Mouse (Mus musculus): Measurements from ENCODE around the gene Slc16a6. TPM values are rescaled to one million over a fixed set of nuclear protein-coding genes. Genes with fewer than 3 reads are reported as not detected.

Gene Slc16a6
- polyA plus RNA-seq, 1 experiment from 2014 or later, result 7.3 TPM

GRCm38 (mm10) chr11:109470170-109470569 is 3.2 kb downstream of the Slc16a6 start:
- H3K27ac ChIP-seq (ENCODE audit: low read depth), result no peak overlapping the region
- H3K9ac ChIP-seq (ENCODE audit: low read length), result no peak overlapping the region
- peaks cover 10% of the 10 kb centered on the region; the same call in 1 of the 2 replicates for H3K27me3 ChIP-seq (replicated peaks; ENCODE audit: control insufficient read depth, insufficient read depth, low read length)
- no peak overlapping the region for H3K4me2 ChIP-seq (ENCODE audit: low read length)
- no peaks in the 10 kb centered on the region for H3K9me3 ChIP-seq (ENCODE audit: control insufficient read depth, low read length)
- no peak for DNase-seq (ENCODE audit: low spot score)
- no peak overlapping the region for H3K4me3 ChIP-seq (ENCODE audit: low read depth, low read length)
- 65% methylated on average over 9 of the region's 9 CpGs for WGBS
- H3K36me3 ChIP-seq (ENCODE audit: control insufficient read depth, insufficient read depth, low read length), result no peaks in the 10 kb centered on the region
- no peaks in the 10 kb centered on the region; the same call in 1 of the 2 replicates for H3K4me1 ChIP-seq (replicated peaks; ENCODE audit: control insufficient read depth, insufficient read depth, low read length)
- no peak for ATAC-seq (replicated peaks; ENCODE audit: low FRiP score, low TSS enrichment, low read depth)

GRCm38 (mm10) chr11:109468133-109468532 is 5.3 kb downstream of the Slc16a6 start:
- 77% methylated on average over 5 of the region's 5 CpGs for WGBS
- Histone ChIP-seq H3K36me3 (ENCODE audit: control insufficient read depth, insufficient read depth, low read length) (no peaks in the 10 kb centered on the region), H3K27ac (ENCODE audit: low read depth) (no peak overlapping the region), H3K27me3 (replicated peaks; ENCODE audit: control insufficient read depth, insufficient read depth, low read length) (peaks cover 10% of the 10 kb centered on the region; the same call in 1 of the 2 replicates), H3K9me3 (ENCODE audit: control insufficient read depth, low read length) (no peaks in the 10 kb centered on the region), H3K4me2 (ENCODE audit: low read length) (no peak overlapping the region), H3K9ac (ENCODE audit: low read length) (no peak overlapping the region), H3K4me3 (ENCODE audit: low read depth, low read length) (no peak overlapping the region), H3K4me1 (replicated peaks; ENCODE audit: control insufficient read depth, insufficient read depth, low read length) (no peaks in the 10 kb centered on the region; the same call in 1 of the 2 replicates)
- DNase-seq (ENCODE audit: low spot score) (no peak), ATAC-seq (replicated peaks; ENCODE audit: low FRiP score, low TSS enrichment, low read depth) (no peak)

- DNase-seq (ENCODE audit: low spot score) (no peak), ATAC-seq (replicated peaks; ENCODE audit: low FRiP score, low TSS enrichment, low read depth) (no peak)
- Histone ChIP-seq H3K27ac (ENCODE audit: low read depth) (no peak overlapping the region), H3K27me3 (replicated peaks; ENCODE audit: control insufficient read depth, insufficient read depth, low read length) (peaks cover 9% of the 10 kb centered on the region; the same call in 1 of the 2 replicates), H3K9ac (ENCODE audit: low read length) (no peak overlapping the region), H3K4me1 (replicated peaks; ENCODE audit: control insufficient read depth, insufficient read depth, low read length) (no peaks in the 10 kb centered on the region; the same call in 1 of the 2 replicates), H3K9me3 (ENCODE audit: control insufficient read depth, low read length) (no peaks in the 10 kb centered on the region), H3K36me3 (ENCODE audit: control insufficient read depth, insufficient read depth, low read length) (no peaks in the 10 kb centered on the region), H3K4me3 (ENCODE audit: low read depth, low read length) (no peak overlapping the region), H3K4me2 (ENCODE audit: low read length) (no peak overlapping the region)
- 61% methylated on average over 8 of the region's 8 CpGs for WGBS
These were observed 6.4 kb downstream of the Slc16a6 start for GRCm38 (mm10) chr11:109466987-109467386.

- no peak overlapping the region for H3K27ac ChIP-seq (ENCODE audit: low read depth)
- no peak overlapping the region for H3K4me3 ChIP-seq (ENCODE audit: low read depth, low read length)
- H3K4me1 ChIP-seq (replicated peaks; ENCODE audit: control insufficient read depth, insufficient read depth, low read length), result no peaks in the 10 kb centered on the region
- no peaks in the 10 kb centered on the region for H3K27me3 ChIP-seq (replicated peaks; ENCODE audit: control insufficient read depth, insufficient read depth, low read length)
- H3K9ac ChIP-seq (ENCODE audit: low read length), result no peak overlapping the region
- ATAC-seq (replicated peaks; ENCODE audit: low FRiP score, low TSS enrichment, low read depth) (no peak), DNase-seq (ENCODE audit: low spot score) (no peak)
- no peaks in the 10 kb centered on the region for H3K9me3 ChIP-seq (ENCODE audit: control insufficient read depth, low read length)
- H3K36me3 ChIP-seq (ENCODE audit: control insufficient read depth, insufficient read depth, low read length), result no peaks in the 10 kb centered on the region
- WGBS, result 90% methylated on average over 4 of the region's 4 CpGs
- H3K4me2 ChIP-seq (ENCODE audit: low read length), result no peak overlapping the region
These were observed 8.3 kb downstream of the Slc16a6 start for GRCm38 (mm10) chr11:109465068-109465467.

- DNase-seq (ENCODE audit: low spot score) (no peak), ATAC-seq (replicated peaks; ENCODE audit: low FRiP score, low TSS enrichment, low read depth) (no peak)
- no peaks in the 10 kb centered on the region for H3K27me3 ChIP-seq (replicated peaks; ENCODE audit: control insufficient read depth, insufficient read depth, low read length)
- no peaks in the 10 kb centered on the region for H3K9me3 ChIP-seq (ENCODE audit: control insufficient read depth, low read length)
- H3K36me3 ChIP-seq (ENCODE audit: control insufficient read depth, insufficient read depth, low read length), result no peaks in the 10 kb centered on the region
- no peak overlapping the region for H3K4me2 ChIP-seq (ENCODE audit: low read length)
- H3K9ac ChIP-seq (ENCODE audit: low read length), result no peak overlapping the region
- 68% methylated on average over 5 of the region's 5 CpGs for WGBS
- no peak overlapping the region for H3K27ac ChIP-seq (ENCODE audit: low read depth)
- H3K4me1 ChIP-seq (replicated peaks; ENCODE audit: control insufficient read depth, insufficient read depth, low read length), result no peaks in the 10 kb centered on the region
- H3K4me3 ChIP-seq (ENCODE audit: low read depth, low read length), result no peak overlapping the region
These were observed 12.8 kb downstream of the Slc16a6 start for GRCm38 (mm10) chr11:109460586-109460985.

- Histone ChIP-seq H3K4me2 (ENCODE audit: low read length) (no peak overlapping the region), H3K36me3 (ENCODE audit: control insufficient read depth, insufficient read depth, low read length) (peaks cover under 1% of the 10 kb centered on the region; the same call in 1 of the 2 replicates), H3K4me3 (ENCODE audit: low read depth, low read length) (no peak overlapping the region), H3K27me3 (replicated peaks; ENCODE audit: control insufficient read depth, insufficient read depth, low read length) (no peaks in the 10 kb centered on the region), H3K4me1 (replicated peaks; ENCODE audit: control insufficient read depth, insufficient read depth, low read length) (no peaks in the 10 kb centered on the region), H3K9me3 (ENCODE audit: control insufficient read depth, low read length) (no peaks in the 10 kb centered on the region), H3K27ac (ENCODE audit: low read depth) (no peak overlapping the region), H3K9ac (ENCODE audit: low read length) (no peak overlapping the region)
- ATAC-seq (replicated peaks; ENCODE audit: low FRiP score, low TSS enrichment, low read depth), result no peak
- DNase-seq (ENCODE audit: low spot score), result no peak
- WGBS, result 92% methylated on average over 11 of the region's 11 CpGs
These were observed 15.2 kb downstream of the Slc16a6 start for GRCm38 (mm10) chr11:109458165-109458564.

- ATAC-seq (replicated peaks; ENCODE audit: low FRiP score, low TSS enrichment, low read depth) (no peak), DNase-seq (ENCODE audit: low spot score) (no peak)
- no peaks in the 10 kb centered on the region for H3K4me1 ChIP-seq (replicated peaks; ENCODE audit: control insufficient read depth, insufficient read depth, low read length)
- H3K9ac ChIP-seq (ENCODE audit: low read length), result no peak overlapping the region
- H3K4me3 ChIP-seq (ENCODE audit: low read depth, low read length), result no peak overlapping the region
- H3K36me3 ChIP-seq (ENCODE audit: control insufficient read depth, insufficient read depth, low read length), result peaks cover 9% of the 10 kb centered on the region; the same call in 1 of the 2 replicates
- WGBS, result 89% methylated on average over 5 of the region's 5 CpGs
- no peaks in the 10 kb centered on the region for H3K9me3 ChIP-seq (ENCODE audit: control insufficient read depth, low read length)
- H3K27ac ChIP-seq (ENCODE audit: low read depth), result no peak overlapping the region
- no peaks in the 10 kb centered on the region for H3K27me3 ChIP-seq (replicated peaks; ENCODE audit: control insufficient read depth, insufficient read depth, low read length)
- no peak overlapping the region for H3K4me2 ChIP-seq (ENCODE audit: low read length)
These were observed 17.1 kb downstream of the Slc16a6 start for GRCm38 (mm10) chr11:109456261-109456660.

- Histone ChIP-seq H3K9ac (ENCODE audit: low read length) (no peak overlapping the region), H3K4me2 (ENCODE audit: low read length) (no peak overlapping the region), H3K9me3 (ENCODE audit: control insufficient read depth, low read length) (no peaks in the 10 kb centered on the region), H3K27ac (ENCODE audit: low read depth) (no peak overlapping the region), H3K36me3 (ENCODE audit: control insufficient read depth, insufficient read depth, low read length) (peaks cover 9% of the 10 kb centered on the region; the same call in 1 of the 2 replicates), H3K4me3 (ENCODE audit: low read depth, low read length) (no peak overlapping the region), H3K27me3 (replicated peaks; ENCODE audit: control insufficient read depth, insufficient read depth, low read length) (no peaks in the 10 kb centered on the region), H3K4me1 (replicated peaks; ENCODE audit: control insufficient read depth, insufficient read depth, low read length) (no peaks in the 10 kb centered on the region)
- 83% methylated on average over 11 of the region's 11 CpGs for WGBS
- ATAC-seq (replicated peaks; ENCODE audit: low FRiP score, low TSS enrichment, low read depth) (no peak), DNase-seq (ENCODE audit: low spot score) (no peak)
These were observed 22.2 kb downstream of the Slc16a6 start for GRCm38 (mm10) chr11:109451169-109451568.

GRCm38 (mm10) chr11:109445438-109446035 is 27.9 kb downstream of the Slc16a6 start:
- Histone ChIP-seq H3K36me3 (ENCODE audit: control insufficient read depth, insufficient read depth, low read length) (no peaks in the 10 kb centered on the region), H3K27ac (ENCODE audit: low read depth) (no peak overlapping the region), H3K4me2 (ENCODE audit: low read length) (no peak overlapping the region), H3K4me3 (ENCODE audit: low read depth, low read length) (no peak overlapping the region), H3K9ac (ENCODE audit: low read length) (no peak overlapping the region), H3K9me3 (ENCODE audit: control insufficient read depth, low read length) (no peaks in the 10 kb centered on the region), H3K4me1 (replicated peaks; ENCODE audit: control insufficient read depth, insufficient read depth, low read length) (no peaks in the 10 kb centered on the region; the same call in 1 of the 2 replicates), H3K27me3 (replicated peaks; ENCODE audit: control insufficient read depth, insufficient read depth, low read length) (no peaks in the 10 kb centered on the region)
- ATAC-seq (replicated peaks; ENCODE audit: low FRiP score, low TSS enrichment, low read depth) (0 out of 2 replicates have a peak, but pooled peaks have one; percentile 58), DNase-seq (ENCODE audit: low spot score) (peak; percentile 57)
- 50% methylated on average over 13 of the region's 13 CpGs for WGBS

All from intestine, embryonic 14.5 days (tissue).